Mouse (Mus musculus): ENCODE measurements around the gene Elavl2. TPM values are rescaled to one million over a fixed set of nuclear protein-coding genes. Genes with fewer than 3 reads are reported as not detected.

Elavl2 gene
- polyA plus RNA-seq, 1 experiment from 2014 or later, result 0.22 TPM

DNA sequence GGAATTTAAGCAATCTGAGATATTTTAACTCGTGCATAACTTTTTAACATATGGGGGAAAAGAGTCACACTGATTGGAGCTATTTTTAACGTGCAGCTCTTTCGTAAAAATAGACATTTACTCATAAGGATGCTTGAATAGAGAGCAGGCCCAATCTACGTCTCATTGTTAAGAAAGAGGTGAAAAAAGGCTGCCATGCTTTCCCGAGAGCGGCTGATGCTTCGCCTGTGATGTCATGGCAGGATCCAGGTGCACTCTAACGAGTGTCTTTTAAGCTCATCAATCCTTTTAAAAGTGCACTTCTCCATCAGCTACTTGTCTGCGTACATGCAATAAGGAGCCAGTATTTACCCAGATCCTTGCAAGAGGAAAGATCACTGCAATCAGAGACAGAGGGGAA, 156.0 kb downstream of the Elavl2 start:
- Histone ChIP-seq H3K4me3 (replicated peaks) (no peak overlapping the region), H3K4me2 (no peak overlapping the region), H3K27me3 (no peaks in the 10 kb centered on the region), H3K27ac (replicated peaks) (no peak overlapping the region), H3K9me3 (replicated peaks) (no peaks in the 10 kb centered on the region), H3K36me3 (replicated peaks) (no peaks in the 10 kb centered on the region), H3K4me1 (replicated peaks) (no peaks in the 10 kb centered on the region), H3K9ac (no peak overlapping the region)
- ATAC-seq (ENCODE audit: insufficient read depth), result no peak
- WGBS (ENCODE audit: insufficient replicate concordance), result 55% methylated on average over 9 of the region's 9 CpGs

GRCm38 (mm10) chr4:91243896-91244295, 156.7 kb downstream of the Elavl2 start:
- Histone ChIP-seq H3K9ac (no peak overlapping the region), H3K4me2 (no peak overlapping the region), H3K9me3 (replicated peaks) (no peaks in the 10 kb centered on the region), H3K27ac (replicated peaks) (no peak overlapping the region), H3K4me3 (replicated peaks) (no peak overlapping the region), H3K27me3 (no peaks in the 10 kb centered on the region), H3K36me3 (replicated peaks) (no peaks in the 10 kb centered on the region), H3K4me1 (replicated peaks) (no peaks in the 10 kb centered on the region)
- WGBS (ENCODE audit: insufficient replicate concordance), result 76% methylated on average over 4 of the region's 4 CpGs
- ATAC-seq (ENCODE audit: insufficient read depth), result no peak

- no peak for ATAC-seq (ENCODE audit: insufficient read depth)
- WGBS (ENCODE audit: insufficient replicate concordance), result 65% methylated on average over 6 of the region's 6 CpGs
Measured at GRCm38 (mm10) chr4:91238739-91239485, 161.7 kb downstream of the Elavl2 start.

DNA sequence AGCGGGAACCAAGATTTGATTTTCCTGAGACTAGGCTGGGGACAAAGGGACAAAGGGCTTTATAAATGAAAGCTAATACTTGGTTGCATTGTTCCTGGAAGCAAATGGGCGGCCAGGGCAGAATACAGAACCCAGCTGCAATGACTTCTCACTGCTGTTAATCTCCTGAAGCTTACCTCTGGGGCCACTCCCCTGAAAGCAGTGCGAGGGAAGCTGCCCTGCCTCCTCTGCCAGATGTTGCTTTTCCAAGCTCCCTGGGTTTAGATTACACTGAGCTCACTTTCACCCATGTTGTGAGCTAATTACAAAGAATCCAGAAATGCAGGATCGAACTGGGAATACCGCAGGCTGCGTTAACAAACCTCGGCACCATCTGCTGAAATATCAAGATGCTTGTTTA, 163.6 kb downstream of the Elavl2 start:
- H3K9ac ChIP-seq, result no peak overlapping the region
- H3K27ac ChIP-seq (replicated peaks), result no peak overlapping the region
- H3K36me3 ChIP-seq (replicated peaks), result no peaks in the 10 kb centered on the region
- ATAC-seq (ENCODE audit: insufficient read depth), result no peak
- WGBS (ENCODE audit: insufficient replicate concordance), result 51% methylated on average over 7 of the region's 7 CpGs
- no peaks in the 10 kb centered on the region for H3K9me3 ChIP-seq (replicated peaks)
- H3K4me3 ChIP-seq (replicated peaks), result no peak overlapping the region
- H3K4me1 ChIP-seq (replicated peaks), result no peaks in the 10 kb centered on the region
- H3K27me3 ChIP-seq, result no peaks in the 10 kb centered on the region
- H3K4me2 ChIP-seq, result no peak overlapping the region

More at GRCm38 (mm10) chr4:91238739-91239485, 161.7 kb downstream of the Elavl2 start:
- Histone ChIP-seq H3K27ac (replicated peaks) (no peak overlapping the region), H3K27me3 (no peaks in the 10 kb centered on the region), H3K4me1 (replicated peaks) (no peaks in the 10 kb centered on the region), H3K9me3 (replicated peaks) (no peaks in the 10 kb centered on the region), H3K4me2 (no peak overlapping the region), H3K4me3 (replicated peaks) (no peak overlapping the region), H3K9ac (no peak overlapping the region), H3K36me3 (replicated peaks) (no peaks in the 10 kb centered on the region)

DNA sequence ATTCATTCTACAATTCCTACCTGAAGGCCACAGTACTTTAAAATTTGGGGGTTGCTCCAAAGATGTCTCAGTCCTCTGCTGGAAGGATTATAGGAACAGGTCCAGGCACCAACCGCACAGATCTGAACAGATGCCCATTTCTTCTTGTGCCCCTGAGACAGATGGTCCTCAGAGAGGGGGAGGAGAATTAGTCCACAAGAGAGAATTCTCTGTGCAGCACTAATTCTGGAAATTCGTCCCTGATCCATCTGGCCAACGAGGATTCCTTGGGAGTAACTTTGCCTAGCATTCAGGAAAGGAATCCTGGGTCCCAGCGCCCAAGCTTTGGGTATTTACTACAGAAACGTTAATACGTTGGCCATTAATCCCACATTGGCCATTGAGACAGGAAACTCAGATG, 165.6 kb downstream of the Elavl2 start:
- H3K9me3 ChIP-seq (replicated peaks), result no peaks in the 10 kb centered on the region
- no peak overlapping the region for H3K27ac ChIP-seq (replicated peaks)
- no peak for ATAC-seq (ENCODE audit: insufficient read depth)
- H3K36me3 ChIP-seq (replicated peaks), result no peaks in the 10 kb centered on the region
- H3K9ac ChIP-seq, result no peak overlapping the region
- H3K4me2 ChIP-seq, result no peak overlapping the region
- WGBS (ENCODE audit: insufficient replicate concordance), result 54% methylated on average over 6 of the region's 6 CpGs
- no peaks in the 10 kb centered on the region for H3K4me1 ChIP-seq (replicated peaks)
- no peaks in the 10 kb centered on the region for H3K27me3 ChIP-seq
- no peak overlapping the region for H3K4me3 ChIP-seq (replicated peaks)

DNA sequence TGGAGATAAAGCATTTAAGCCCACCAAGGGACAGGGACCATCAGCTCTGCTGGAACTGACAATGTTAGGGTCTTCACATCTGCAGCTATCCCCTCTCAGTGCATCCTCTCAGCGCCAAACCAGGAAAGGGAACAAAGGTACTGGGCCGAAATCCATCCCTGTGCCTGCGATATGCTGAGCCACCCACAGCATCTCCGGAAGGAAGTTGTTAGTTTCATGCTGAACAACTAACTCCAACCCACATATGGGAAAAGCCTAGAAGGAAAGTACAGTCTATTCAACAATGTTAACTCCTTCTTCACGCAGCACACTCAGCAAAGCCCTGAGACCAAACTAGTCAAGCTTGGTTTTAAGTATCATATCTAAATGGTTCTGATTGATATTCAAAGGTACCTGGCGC, 167.0 kb downstream of the Elavl2 start:
- Histone ChIP-seq H3K4me2 (no peak overlapping the region), H3K36me3 (replicated peaks) (no peaks in the 10 kb centered on the region), H3K9me3 (replicated peaks) (no peaks in the 10 kb centered on the region), H3K27me3 (no peaks in the 10 kb centered on the region), H3K27ac (replicated peaks) (no peak overlapping the region), H3K4me3 (replicated peaks) (no peak overlapping the region), H3K4me1 (replicated peaks) (no peaks in the 10 kb centered on the region), H3K9ac (no peak overlapping the region)
- no peak for ATAC-seq (ENCODE audit: insufficient read depth)
- 69% methylated on average over 6 of the region's 6 CpGs for WGBS (ENCODE audit: insufficient replicate concordance)

DNA sequence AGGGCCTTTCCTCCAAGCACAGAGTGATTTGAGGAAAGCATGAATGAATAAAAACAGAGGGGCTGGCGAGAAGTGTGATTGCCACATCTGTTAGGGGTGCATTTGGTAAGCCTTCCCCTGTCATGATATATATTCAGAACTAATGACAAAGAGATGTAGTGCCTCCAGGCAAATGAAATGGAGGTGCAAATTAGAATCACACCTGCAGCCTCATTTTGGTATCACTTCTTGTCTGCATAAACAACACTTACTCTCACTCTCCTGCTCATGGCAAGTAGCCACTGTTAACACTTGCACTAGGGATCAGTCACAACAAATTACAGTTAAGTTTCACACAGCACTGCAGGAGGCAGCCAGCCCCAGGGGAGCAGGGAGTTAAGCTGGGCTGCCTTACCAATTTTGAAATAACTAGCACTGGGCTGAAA, 170.1 kb downstream of the Elavl2 start:
- Histone ChIP-seq H3K4me2 (no peak overlapping the region), H3K36me3 (replicated peaks) (no peaks in the 10 kb centered on the region), H3K9ac (no peak overlapping the region), H3K27me3 (no peaks in the 10 kb centered on the region), H3K27ac (replicated peaks) (no peak overlapping the region), H3K4me1 (replicated peaks) (no peaks in the 10 kb centered on the region), H3K4me3 (replicated peaks) (no peak overlapping the region), H3K9me3 (replicated peaks) (no peaks in the 10 kb centered on the region)
- ATAC-seq (ENCODE audit: insufficient read depth), result no peak
- WGBS (ENCODE audit: insufficient replicate concordance), result 52% methylated on average over 1 of the region's 1 CpGs

- no peaks in the 10 kb centered on the region for H3K9me3 ChIP-seq (replicated peaks)
- no peaks in the 10 kb centered on the region for H3K4me1 ChIP-seq (replicated peaks)
- no peak overlapping the region for H3K27ac ChIP-seq (replicated peaks)
- no peak overlapping the region for H3K9ac ChIP-seq
- H3K4me2 ChIP-seq, result no peak overlapping the region
- H3K4me3 ChIP-seq (replicated peaks), result no peak overlapping the region
- 56% methylated on average over 3 of the region's 3 CpGs for WGBS (ENCODE audit: insufficient replicate concordance)
- no peak for ATAC-seq (ENCODE audit: insufficient read depth)
- H3K27me3 ChIP-seq, result no peaks in the 10 kb centered on the region
- H3K36me3 ChIP-seq (replicated peaks), result no peaks in the 10 kb centered on the region
Measured at GRCm38 (mm10) chr4:91228341-91228740, 172.2 kb downstream of the Elavl2 start.

- no peak overlapping the region for H3K4me2 ChIP-seq
- 49% methylated on average over 4 of the region's 4 CpGs for WGBS (ENCODE audit: insufficient replicate concordance)
- no peak overlapping the region for H3K4me3 ChIP-seq (replicated peaks)
- H3K9ac ChIP-seq, result no peak overlapping the region
- no peaks in the 10 kb centered on the region for H3K9me3 ChIP-seq (replicated peaks)
- no peak overlapping the region for H3K27ac ChIP-seq (replicated peaks)
- no peaks in the 10 kb centered on the region for H3K27me3 ChIP-seq
- no peak for ATAC-seq (ENCODE audit: insufficient read depth)
- H3K4me1 ChIP-seq (replicated peaks), result no peaks in the 10 kb centered on the region
- no peaks in the 10 kb centered on the region for H3K36me3 ChIP-seq (replicated peaks)
Measured at GRCm38 (mm10) chr4:91223811-91224210, 176.8 kb downstream of the Elavl2 start.

- 64% methylated on average over 3 of the region's 3 CpGs for WGBS (ENCODE audit: insufficient replicate concordance)
- no peak overlapping the region for H3K4me2 ChIP-seq
- no peaks in the 10 kb centered on the region for H3K4me1 ChIP-seq (replicated peaks)
- no peaks in the 10 kb centered on the region for H3K36me3 ChIP-seq (replicated peaks)
- H3K4me3 ChIP-seq (replicated peaks), result no peak overlapping the region
- H3K27ac ChIP-seq (replicated peaks), result no peak overlapping the region
- no peak for ATAC-seq (ENCODE audit: insufficient read depth)
- no peaks in the 10 kb centered on the region for H3K27me3 ChIP-seq
- no peaks in the 10 kb centered on the region for H3K9me3 ChIP-seq (replicated peaks)
- no peak overlapping the region for H3K9ac ChIP-seq
Measured at GRCm38 (mm10) chr4:91219322-91219721, 181.3 kb downstream of the Elavl2 start.

- ATAC-seq (ENCODE audit: insufficient read depth), result no peak
Measured at GRCm38 (mm10) chr4:91213917-91214316, 186.7 kb downstream of the Elavl2 start.

More at GRCm38 (mm10) chr4:91213917-91214316, 186.7 kb downstream of the Elavl2 start:
- no peaks in the 10 kb centered on the region for H3K36me3 ChIP-seq (replicated peaks)
- no peaks in the 10 kb centered on the region for H3K9me3 ChIP-seq (replicated peaks)
- H3K4me2 ChIP-seq, result no peak overlapping the region
- no peaks in the 10 kb centered on the region for H3K4me1 ChIP-seq (replicated peaks)
- no peak overlapping the region for H3K4me3 ChIP-seq (replicated peaks)
- H3K9ac ChIP-seq, result no peak overlapping the region
- no peak overlapping the region for H3K27ac ChIP-seq (replicated peaks)
- WGBS (ENCODE audit: insufficient replicate concordance), result 39% methylated on average over 3 of the region's 3 CpGs
- H3K27me3 ChIP-seq, result no peaks in the 10 kb centered on the region
